Mouse (Mus musculus): ENCODE results near the gene Mfsd2a.
"Not testable (repeated sequence)": the region's sequence is repeated elsewhere in the genome, so short reads cannot be mapped to it uniquely, and the experiment has no call there.

The Mfsd2a gene

DNA sequence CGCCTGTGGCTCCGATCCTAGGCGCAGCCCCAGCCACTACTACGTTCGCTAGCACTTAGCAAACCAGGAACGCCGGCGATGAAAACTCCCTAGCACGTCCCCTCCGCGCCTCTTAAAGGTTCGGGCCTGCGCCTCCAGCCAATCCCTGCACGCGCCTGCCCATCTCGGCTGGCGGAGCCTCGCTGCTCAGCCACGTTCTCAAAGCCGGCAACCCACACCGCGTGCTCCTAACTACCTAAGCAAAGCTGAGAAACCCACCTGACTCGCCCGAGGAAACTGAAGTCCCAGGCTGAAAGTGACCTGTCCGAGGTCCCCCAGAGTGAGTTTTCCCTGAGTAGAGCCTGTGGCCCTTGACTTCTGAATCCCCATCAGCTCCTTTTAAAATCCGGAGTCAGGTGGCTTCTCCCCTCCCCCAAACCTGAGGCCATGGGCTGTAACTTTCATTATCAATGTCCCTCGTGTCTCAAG is at the start of gene Mfsd2a:
Gene Mfsd2a, minus strand, starts transcription at position 89 of the 468 bp plus-strand sequence.
- DNase-seq (ENCODE audit: low spot score in 2 of 2), result peak; percentile 39 to 63

DNA sequence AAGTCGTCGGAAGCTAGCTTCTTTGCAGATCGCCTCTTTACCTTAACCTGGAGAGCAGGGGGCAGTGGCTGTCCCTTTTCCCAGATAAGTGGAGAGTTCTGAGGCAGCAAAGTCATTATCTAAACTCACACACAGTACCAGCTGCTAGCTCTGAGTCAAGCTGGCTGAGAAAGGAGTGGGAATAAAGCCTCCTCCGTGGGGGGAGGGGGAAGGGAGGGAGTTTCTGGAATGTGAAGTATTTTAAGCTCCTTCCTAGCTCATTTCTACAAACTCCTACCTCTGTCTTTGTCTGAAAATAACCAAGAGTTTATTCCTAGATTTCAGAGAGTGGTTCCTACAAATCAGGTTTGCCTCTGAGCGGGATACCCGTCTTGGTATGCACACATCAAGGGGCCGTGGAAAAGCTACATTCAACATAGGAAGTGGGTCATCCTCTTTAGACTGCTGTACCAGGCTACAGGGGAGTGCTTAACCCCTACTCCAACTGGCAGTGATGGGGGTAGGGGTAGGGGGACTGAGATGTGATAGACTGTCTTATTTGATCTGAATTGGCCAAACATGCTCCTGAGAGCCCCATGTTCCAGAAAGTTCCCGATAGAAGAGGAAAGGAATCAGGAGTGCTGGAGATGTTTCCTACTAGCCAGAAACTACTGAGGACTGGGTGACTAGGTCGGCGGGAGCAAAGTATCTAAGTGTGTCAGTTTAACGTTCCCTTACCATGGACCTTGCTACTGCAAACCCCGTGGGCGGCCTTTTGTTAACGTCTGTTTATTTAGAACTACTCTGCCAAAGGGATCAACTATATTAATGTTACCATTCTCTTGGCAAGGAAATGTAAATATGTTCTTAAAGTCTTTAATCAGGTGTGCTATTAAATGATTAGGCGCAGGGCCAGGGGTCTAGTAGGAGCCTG is 44.3 kb upstream of the Mfsd2a start:
- peak; percentile 58 to 73 for DNase-seq (ENCODE audit: low spot score in 2 of 2)

- no peak for DNase-seq (ENCODE audit: low spot score in 2 of 2)
Measured at GRCm38 (mm10) chr4:123000617-123001342, 39.8 kb upstream of the Mfsd2a start.

DNA sequence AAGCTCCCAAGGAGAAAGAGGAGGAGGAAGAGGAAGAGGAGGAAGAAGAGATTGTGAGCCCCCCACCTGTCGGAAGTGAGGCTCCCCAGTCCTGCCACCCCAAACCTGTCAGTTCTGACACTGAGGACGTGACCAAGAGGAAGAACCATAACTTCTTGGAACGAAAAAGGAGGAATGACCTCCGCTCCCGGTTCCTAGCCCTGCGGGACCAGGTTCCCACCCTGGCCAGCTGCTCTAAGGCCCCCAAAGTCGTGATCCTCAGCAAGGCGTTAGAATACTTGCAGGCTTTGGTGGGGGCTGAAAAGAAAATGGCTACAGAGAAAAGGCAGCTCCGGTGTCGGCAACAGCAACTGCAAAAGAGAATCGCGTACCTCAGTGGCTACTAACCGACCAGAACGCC is 39.1 kb upstream of the Mfsd2a start:
- DNase-seq (ENCODE audit: low spot score in 2 of 2), result no peak

- no peak for DNase-seq (ENCODE audit: low spot score in 2 of 2)
Measured at GRCm38 (mm10) chr4:122999263-122999691, 38.3 kb upstream of the Mfsd2a start.

- DNase-seq (ENCODE audit: low spot score in 2 of 2), result no peak
Measured at GRCm38 (mm10) chr4:122998537-122999262, 37.7 kb upstream of the Mfsd2a start.

- no peak for DNase-seq (ENCODE audit: low spot score in 2 of 2)
Measured at GRCm38 (mm10) chr4:122996618-122997381, 35.8 kb upstream of the Mfsd2a start.

DNA sequence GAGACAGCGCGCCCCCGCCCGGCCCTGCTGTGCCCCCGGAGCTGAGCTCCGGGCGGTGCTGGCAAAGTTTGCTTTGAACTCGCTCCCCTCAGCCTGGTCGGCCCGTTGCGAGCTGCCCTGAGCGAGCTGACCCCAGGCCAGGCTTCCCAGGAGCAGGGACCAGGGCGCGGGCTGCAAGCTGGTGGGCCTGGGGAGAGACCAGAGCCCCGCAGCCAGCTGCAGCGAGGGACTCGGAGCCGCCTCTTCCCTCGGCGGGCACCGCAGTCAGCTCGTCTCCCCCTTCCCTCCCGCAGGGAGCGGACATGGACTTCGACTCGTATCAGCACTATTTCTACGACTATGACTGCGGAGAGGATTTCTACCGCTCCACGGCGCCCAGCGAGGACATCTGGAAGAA is 35.2 kb upstream of the Mfsd2a start:
- DNase-seq (ENCODE audit: low spot score in 2 of 2), result no peak

DNA sequence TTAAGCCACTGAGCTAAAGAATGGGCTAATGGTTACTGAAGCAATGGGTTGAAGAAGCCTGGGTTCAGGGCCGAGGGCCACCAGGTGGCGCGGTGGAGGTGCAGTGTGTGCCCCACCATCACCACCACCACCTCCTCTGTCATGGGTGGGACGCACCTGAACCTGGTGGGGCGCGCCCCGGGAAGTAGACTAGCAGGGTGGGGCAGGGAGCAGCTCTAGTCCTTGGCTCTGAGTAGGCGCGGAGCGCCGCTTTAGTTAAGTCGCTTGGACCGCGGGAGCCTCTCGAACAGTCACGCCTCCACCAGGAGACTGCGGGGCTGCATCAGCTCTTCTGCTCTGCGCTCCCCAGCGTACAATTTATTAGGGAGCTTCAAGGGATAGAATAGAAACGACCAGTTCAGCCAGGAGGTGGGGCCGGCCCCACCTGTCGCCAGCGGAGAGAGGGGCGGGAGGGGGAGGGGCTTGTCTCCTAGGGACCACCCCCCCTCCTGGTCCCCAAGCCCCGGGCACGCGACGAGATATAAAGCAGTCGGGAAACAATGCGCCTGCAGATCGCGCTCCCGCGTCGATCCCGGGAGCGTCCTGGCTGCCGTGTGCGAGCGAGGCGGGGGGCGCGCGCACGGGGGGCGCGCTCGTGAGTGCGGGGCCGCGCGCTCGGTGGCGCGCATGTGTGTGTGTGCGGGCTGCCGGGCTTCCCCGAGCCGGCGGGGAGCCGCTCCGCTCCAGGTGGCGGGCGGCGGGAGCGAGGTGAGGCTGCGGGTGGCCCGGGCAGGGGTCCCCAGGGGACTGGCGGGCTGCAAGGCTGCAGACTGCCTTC is 34.6 kb upstream of the Mfsd2a start, which contains the start of gene Mycl:
Gene Mycl, plus strand, starts transcription at position 249 of the 817 bp plus-strand sequence.
- peak; percentile 84 to 86 for DNase-seq (ENCODE audit: low spot score in 2 of 2)

DNA sequence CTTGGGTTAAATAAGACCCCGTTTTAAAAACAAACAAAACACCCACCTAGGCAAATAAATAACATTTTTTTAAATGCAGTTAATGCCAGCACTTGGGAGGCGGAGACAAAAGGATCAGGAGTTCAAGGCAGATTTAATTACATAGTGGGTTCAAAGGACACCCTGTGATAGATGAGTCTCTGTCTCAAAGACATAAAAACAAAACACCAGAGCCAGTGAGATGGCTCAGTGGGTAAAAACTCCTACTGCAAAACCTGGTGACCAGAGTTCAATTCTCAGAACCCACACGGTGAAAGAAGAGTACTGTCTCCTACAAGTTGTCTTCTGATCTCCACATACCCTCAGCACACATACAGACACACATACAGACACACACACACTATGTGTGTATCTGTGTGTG is 31.3 kb upstream of the Mfsd2a start:
- DNase-seq (ENCODE audit: low spot score in 2 of 2), result no peak

DNA sequence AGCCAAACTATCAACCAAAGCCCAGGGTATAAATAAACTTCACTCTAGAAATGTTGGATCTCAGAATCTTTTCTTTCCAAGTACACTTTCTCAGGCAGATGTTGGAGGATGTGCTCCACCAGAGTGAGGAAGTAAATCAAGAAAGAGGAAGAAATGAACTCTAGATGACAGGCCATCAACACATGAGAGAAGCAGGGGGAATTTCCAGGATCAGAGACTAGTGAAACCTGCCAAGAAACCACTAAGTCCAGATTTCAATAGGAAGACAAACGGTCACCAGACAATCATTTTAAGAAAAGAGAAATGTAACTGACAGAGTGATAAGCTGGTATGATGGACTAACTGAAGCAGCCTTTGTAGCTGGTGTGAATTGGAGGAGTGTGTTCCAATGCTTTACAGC is 30.2 kb upstream of the Mfsd2a start:
- DNase-seq (ENCODE audit: low spot score in 2 of 2), result no peak

GRCm38 (mm10) chr4:122988004-122988403 is 27.0 kb upstream of the Mfsd2a start:
- not testable (repeated sequence) for DNase-seq (ENCODE audit: low spot score in 2 of 2)

DNA sequence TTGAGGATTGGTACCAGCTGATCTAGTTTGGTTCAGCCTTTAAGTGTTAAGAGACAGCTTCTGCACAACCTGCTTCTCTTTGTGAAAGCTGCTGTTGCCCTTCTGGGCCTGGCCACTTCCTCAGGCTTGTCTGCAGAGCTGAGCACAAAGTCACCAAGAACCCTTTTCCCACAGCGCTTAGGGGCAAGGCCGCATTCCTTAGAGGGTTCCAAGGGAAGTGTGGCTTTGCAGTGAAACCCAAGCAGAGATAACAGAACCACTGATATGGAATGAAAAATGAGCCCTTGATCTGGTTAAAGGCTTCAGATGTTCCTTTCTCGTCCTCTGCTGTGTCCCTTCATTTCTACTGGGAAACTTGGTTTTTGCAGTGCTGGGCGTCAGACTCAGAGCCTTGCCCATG is 26.4 kb upstream of the Mfsd2a start:
- no peak for DNase-seq (ENCODE audit: low spot score in 2 of 2)

DNA sequence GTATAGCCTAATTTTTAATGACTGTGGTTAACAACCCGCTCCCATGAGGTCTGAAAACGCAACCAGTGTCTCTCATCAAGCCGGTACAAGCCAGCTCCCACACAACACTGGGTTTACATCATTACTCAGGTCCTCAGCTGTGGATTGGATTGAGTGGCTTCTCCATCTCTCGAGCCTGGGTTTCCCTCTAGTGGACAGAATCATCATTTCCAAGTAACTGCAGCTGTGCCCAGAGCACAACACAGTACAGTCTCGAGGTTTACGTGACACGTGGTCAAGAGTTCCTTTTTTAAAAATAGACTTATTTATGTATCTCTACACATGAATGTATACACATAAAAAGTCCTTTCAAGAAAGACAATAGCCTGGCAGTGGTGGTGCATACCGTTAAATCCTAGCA is 24.1 kb upstream of the Mfsd2a start:
- peak in 1 of 2 experiments; percentile 54 for DNase-seq (ENCODE audit: low spot score in 2 of 2)

- no peak for DNase-seq (ENCODE audit: low spot score in 2 of 2)
Measured at GRCm38 (mm10) chr4:122983486-122984261, 22.7 kb upstream of the Mfsd2a start.

DNA sequence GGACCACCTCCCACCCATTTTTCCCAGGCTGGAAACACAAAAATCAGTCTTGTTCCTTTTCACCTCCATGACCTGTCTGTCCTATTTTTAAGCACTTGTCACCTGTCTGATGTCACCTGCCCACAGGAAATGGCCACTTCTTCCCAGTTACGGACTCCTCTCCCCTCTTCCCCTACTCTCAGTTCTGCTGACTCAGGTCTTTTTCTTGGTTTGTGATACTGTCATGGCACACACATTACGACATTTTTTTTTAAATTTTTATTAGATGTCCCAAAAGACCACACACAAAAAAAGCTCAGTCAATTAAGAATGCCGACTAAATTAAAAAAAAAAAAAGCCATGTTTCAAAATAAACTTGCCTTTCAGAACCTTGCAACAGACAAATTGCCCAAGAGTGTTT is 21.5 kb upstream of the Mfsd2a start:
- no peak for DNase-seq (ENCODE audit: low spot score in 2 of 2)

DNA sequence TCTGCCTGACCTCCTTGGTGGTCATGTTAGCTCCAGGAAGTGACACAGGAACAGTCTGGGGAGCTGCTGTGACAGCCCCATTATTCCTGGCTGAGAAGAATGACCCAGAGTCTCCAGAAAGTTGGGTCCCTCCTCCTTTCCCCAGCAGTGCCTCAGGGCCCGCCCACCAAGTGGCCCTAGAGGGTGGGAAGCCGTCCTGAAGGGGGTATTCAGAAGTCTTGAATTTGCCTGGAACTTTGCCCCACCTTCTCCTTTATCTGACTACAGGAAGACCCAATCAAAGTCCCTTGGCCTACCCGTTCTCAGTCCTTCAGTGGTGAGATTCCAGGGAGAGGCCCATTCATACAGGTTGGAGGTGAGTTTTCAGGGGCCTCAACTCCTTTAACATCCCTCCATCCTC is 20.9 kb upstream of the Mfsd2a start:
- no peak for DNase-seq (ENCODE audit: low spot score in 2 of 2)

- DNase-seq (ENCODE audit: low spot score in 2 of 2), result no peak
Measured at GRCm38 (mm10) chr4:122981238-122981637, 20.2 kb upstream of the Mfsd2a start.

DNA sequence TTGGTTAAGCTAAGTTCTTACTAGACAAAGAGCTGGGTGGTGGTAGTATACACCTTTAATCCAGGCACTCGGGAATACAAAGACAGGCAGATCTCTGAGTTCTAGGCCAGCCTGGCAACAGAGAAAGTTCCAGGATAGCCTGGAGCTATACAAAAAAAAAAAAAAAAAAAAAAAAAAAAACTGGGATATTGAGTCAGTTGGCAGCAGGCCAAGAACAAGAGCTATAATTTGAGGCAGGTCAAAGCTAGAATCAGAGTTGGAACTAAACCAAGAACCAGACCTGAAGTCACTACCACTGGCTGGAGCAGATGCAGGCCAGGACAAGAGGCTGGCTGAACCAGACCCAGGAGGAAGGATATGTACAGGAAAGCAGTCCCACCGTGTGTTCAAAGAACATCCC is 19.7 kb upstream of the Mfsd2a start:
- DNase-seq (ENCODE audit: low spot score in 2 of 2), result no peak

DNA sequence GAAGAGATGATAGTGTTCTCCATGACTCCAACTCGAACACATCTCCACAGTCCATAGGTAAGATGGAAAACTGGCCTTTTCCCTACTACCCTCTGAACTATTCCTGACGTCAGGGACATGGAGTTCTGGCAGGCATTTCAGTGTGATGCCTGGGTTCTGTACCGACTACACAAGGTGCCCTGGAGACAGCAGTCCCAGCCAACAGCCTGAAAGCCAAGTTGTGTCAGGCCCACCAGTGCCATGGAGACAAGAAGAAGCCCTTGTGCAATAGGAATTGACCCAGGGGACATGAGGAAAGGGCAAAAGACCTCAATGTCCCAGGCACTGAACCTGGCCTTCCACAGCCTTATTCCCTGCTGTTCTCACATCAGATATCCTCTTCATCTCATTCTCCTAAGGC is 18.8 kb upstream of the Mfsd2a start:
- DNase-seq (ENCODE audit: low spot score in 2 of 2), result no peak
